Mouse (Mus musculus): ENCODE results near the gene Camk2g. TPM values are rescaled to one million over a fixed set of nuclear protein-coding genes. Genes with fewer than 3 reads are reported as not detected.

Camk2g gene
- polyA plus RNA-seq, 1 experiment from 2014 or later, result 48.8 TPM

DNA sequence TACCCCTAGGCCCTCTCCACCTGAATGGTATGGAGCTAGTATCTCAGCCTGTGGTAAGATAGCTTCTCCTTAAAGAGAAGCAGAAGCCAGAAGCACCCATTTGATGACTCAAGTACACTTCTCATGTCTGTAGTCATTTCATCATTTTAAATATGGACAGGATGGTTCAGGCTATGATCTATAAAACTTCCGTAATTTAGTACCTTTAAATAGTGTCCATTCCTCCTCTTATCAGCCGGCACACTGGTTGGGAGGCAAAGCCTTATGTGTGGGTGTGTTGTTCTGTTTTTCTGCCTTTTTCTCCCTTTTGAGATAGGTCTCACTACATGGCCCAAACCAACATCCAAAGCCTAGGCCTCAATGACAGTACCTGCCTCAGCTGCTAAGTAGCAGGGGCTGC lies 95.4 kb downstream of the Camk2g start:
- H3K9me3 ChIP-seq, result no peaks in the 10 kb centered on the region
- peaks cover 43% of the 10 kb centered on the region for H3K36me3 ChIP-seq
- H3K27me3 ChIP-seq (ENCODE audit: insufficient read depth, poor library complexity, severe bottlenecking), result no peaks in the 10 kb centered on the region
- no peak overlapping the region for H3K4me3 ChIP-seq
- no peak overlapping the region for H3K27ac ChIP-seq
- 88% methylated on average over 2 of the region's 2 CpGs for WGBS
- peaks cover 62% of the 10 kb centered on the region for H3K4me1 ChIP-seq (replicated peaks)
- no peak for DNase-seq (ENCODE audit: low spot score)

DNA sequence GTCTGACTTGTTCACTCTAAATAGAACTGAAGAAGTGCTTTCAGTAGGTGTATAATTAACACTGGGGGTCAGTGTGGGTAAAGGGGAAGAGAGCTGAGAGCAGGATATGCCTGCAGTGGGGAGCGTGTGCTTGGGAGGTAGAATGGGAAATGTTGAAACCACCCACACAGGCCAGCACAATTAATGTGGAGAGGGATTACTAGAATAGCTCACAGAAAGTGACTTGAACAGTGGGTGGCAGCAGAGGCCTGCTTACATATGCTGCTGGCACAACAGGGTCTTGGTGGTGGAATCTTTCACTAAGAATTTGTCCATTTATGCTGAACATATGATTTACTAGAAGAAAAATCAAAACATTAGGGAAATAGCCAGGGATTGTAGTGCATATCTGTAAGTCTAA lies 96.9 kb downstream of the Camk2g start:
- Histone ChIP-seq H3K9me3 (no peaks in the 10 kb centered on the region), H3K4me3 (peak overlapping the region; percentile 93), H3K4me1 (replicated peaks) (peaks cover 59% of the 10 kb centered on the region), H3K36me3 (peaks cover 59% of the 10 kb centered on the region), H3K27me3 (ENCODE audit: insufficient read depth, poor library complexity, severe bottlenecking) (no peaks in the 10 kb centered on the region), H3K27ac (no peak overlapping the region)
- DNase-seq (ENCODE audit: low spot score), result peak; percentile 27
- 24% methylated on average over 1 of the region's 1 CpGs for WGBS

DNA sequence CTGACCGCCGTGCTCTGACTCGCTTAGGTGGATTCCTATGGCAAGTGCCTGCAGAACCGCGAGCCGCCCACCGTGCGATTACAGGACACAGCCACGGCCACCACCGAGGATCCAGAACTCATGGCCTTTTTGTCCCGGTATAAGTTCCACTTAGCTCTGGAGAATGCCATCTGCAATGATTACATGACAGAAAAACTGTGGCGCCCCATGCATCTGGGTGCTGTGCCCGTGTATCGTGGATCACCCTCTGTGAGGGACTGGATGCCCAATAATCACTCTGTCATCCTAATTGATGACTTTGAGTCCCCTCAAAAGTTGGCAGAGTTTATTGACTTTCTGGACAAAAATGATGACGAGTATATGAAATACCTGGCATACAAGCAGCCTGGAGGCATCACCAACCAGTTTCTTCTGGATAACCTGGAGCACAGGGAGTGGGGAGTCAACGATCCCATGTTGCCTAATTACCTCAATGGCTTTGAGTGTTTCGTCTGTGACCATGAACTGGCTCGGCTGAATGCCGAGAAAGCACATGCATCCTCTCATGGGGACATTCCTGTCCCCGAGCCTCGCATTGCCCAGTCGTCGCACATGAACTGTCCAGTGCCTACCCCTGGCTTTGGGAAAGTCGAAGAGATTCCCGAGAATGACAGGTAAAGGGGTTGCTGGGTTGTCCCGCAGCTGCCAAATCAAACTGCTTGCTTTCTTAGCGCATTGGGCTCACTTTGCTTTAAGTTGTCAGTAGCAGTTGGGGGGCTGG lies 97.9 kb downstream of the Camk2g start:
- peak overlapping the region; percentile 93 for H3K4me3 ChIP-seq
- H3K27ac ChIP-seq, result peak overlapping the region; percentile 97
- no peak for DNase-seq (ENCODE audit: low spot score)
- peaks cover 69% of the 10 kb centered on the region for H3K36me3 ChIP-seq
- H3K27me3 ChIP-seq (ENCODE audit: insufficient read depth, poor library complexity, severe bottlenecking), result no peaks in the 10 kb centered on the region
- 15% methylated on average over 27 of the region's 27 CpGs for WGBS
- peaks cover 51% of the 10 kb centered on the region for H3K4me1 ChIP-seq (replicated peaks)
- H3K9me3 ChIP-seq, result no peaks in the 10 kb centered on the region

DNA sequence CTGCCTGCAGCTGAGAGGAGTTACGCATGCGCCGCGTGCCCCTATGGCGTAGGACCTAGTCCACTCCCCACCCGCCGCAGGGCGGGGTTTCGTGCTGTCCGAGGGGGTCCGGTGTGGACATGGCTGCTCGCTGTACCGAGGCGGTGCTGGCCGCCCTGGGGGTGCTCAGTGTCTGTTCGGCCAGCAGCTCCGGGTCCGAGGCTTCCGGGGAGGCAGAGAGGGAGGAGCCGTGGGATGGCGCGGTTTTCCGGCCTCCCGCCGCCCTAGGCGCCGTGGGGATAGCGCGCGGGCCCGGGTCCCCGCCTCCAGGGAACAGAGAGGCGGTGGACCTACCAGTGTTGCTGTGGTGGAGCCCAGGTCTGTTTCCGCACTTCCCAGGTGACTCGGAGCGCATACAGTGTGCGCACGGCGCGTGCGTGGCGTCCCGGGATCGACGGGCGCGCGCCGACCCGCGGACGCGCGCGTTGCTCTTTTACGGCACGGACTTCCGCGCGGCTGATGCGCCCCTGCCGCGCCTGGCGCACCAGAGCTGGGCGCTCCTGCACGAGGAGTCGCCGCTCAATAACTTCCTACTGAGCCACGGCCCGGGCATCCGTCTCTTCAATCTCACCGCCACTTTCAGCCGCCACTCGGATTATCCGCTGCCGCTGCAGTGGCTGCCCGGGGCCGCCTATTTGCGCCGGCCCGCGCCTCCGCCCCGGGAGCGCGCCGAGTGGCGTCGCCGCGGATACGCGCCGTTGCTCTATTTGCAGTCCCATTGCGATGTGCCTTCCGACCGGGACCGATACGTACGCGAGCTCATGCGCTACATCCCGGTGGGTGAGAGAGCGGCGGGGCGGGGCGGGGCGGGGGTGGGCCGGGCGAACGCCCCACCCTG lies 98.8 kb downstream of the Camk2g start, which contains the start of gene Fut11:
TSS of gene Fut11 (plus strand) at position 85 of the 877 bp plus-strand sequence.
- under 1% methylated on average over 111 of the region's 111 CpGs for WGBS
- Histone ChIP-seq H3K27ac (peak within 1 kb of the TSS; percentile 97), H3K36me3 (peaks cover 71% of the 10 kb centered on the region), H3K27me3 (ENCODE audit: insufficient read depth, poor library complexity, severe bottlenecking) (no peaks in the 10 kb centered on the region), H3K9me3 (no peaks in the 10 kb centered on the region), H3K4me1 (replicated peaks) (peaks cover 45% of the 10 kb centered on the region), H3K4me3 (peak within 1 kb of the TSS; percentile 93)
- DNase-seq (ENCODE audit: low spot score), result peak; percentile 88

DNA sequence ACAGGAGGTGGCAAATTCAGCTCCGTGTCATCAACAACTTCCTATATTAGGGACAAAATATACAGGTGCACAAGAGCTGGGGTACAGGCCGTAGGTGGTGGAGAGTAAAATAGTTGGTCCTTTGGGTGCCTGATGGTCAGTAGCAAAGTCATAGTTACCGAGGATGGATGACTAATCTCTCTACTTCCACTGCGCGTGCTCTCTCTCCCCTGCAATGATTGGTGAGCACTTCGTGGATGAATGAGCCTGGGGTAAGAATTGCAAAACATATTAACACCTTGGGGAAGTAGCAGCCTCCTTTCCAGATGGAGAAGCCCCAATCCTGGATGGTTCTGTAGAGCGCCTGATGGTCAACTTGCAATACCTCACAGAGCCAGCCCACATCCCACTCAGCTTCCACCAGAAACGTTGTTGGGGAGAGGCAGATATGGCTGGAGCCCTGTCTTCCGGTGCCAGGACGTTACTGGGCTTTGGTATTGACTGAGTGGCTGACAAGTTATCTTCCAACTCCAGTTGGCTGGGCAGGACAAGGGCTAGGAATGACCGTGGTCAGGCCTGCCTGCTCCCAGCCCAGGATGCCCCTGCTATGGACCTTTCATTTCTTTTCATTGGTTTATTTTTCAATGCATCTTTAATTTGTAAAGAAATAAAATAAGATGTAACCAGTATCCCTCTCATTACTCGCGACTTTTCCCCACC lies 99.6 kb downstream of the Camk2g start:
- Histone ChIP-seq H3K27me3 (ENCODE audit: insufficient read depth, poor library complexity, severe bottlenecking) (no peaks in the 10 kb centered on the region), H3K27ac (peak overlapping the region; percentile 97), H3K4me1 (replicated peaks) (peaks cover 45% of the 10 kb centered on the region), H3K36me3 (peaks cover 71% of the 10 kb centered on the region), H3K9me3 (no peaks in the 10 kb centered on the region), H3K4me3 (peak overlapping the region; percentile 93)
- no peak for DNase-seq (ENCODE audit: low spot score)
- 50% methylated on average over 13 of the region's 13 CpGs for WGBS

DNA sequence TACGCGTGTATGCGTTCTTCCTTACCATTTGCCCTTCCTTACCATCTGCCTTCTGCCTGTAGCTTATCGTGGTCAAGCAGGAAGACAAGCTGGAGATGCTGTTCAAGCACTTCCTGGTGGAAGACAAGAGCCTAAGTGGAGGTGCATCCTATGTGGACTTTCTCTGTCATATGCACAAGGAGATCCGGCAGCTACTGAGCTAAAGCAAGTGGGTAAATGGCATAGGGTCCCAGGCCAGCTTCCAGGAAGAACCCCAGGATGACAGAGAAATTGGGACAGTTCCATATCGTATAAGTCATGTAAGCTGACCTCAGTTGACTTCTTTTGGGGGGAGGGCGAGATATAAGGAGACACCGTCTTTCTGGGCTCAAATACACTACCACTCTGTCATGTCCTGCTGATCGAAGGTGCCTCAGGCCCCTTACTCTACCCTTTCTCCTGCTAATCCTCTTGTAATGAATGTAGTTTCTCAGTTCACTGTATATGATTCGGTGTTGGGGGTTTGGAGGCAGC lies 100.2 kb downstream of the Camk2g start:
- peaks cover 71% of the 10 kb centered on the region for H3K36me3 ChIP-seq
- 94% methylated on average over 10 of the region's 10 CpGs for WGBS

DNA sequence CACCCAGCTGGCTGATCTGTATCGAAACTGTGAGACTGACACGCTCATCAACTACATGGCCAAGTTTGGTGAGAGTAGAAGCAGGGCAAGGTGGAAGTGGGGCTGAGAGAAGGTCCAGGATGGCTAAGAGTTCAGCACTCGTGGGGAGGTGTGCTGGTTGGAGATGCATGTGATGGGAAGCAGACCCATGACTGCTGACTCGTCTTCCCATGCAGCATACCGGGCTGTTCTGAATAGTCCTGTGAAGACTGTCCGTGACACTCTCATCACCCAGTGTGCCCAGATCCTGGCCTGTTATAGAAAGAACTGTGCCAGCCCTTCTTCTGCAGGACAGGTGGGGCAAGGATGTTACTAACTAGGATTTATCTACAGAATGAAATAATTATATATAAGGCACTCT lies 102.1 kb downstream of the Camk2g start:
- no peaks in the 10 kb centered on the region for H3K27me3 ChIP-seq (ENCODE audit: insufficient read depth, poor library complexity, severe bottlenecking)
- H3K9me3 ChIP-seq, result no peaks in the 10 kb centered on the region
- H3K4me1 ChIP-seq (replicated peaks), result peaks cover 21% of the 10 kb centered on the region
- WGBS, result 92% methylated on average over 6 of the region's 6 CpGs
- peaks cover 78% of the 10 kb centered on the region for H3K36me3 ChIP-seq
- DNase-seq (ENCODE audit: low spot score), result no peak
- no peak overlapping the region for H3K27ac ChIP-seq
- H3K4me3 ChIP-seq, result no peak overlapping the region

More for the DNA sequence above, 100.2 kb downstream of the Camk2g start:
- H3K27me3 ChIP-seq (ENCODE audit: insufficient read depth, poor library complexity, severe bottlenecking), result no peaks in the 10 kb centered on the region
- no peaks in the 10 kb centered on the region for H3K9me3 ChIP-seq
- peaks cover 40% of the 10 kb centered on the region for H3K4me1 ChIP-seq (replicated peaks)
- H3K27ac ChIP-seq, result no peak overlapping the region
- peak overlapping the region; percentile 93; the same call in 1 of the 2 replicates for H3K4me3 ChIP-seq
- no peak for DNase-seq (ENCODE audit: low spot score)

DNA sequence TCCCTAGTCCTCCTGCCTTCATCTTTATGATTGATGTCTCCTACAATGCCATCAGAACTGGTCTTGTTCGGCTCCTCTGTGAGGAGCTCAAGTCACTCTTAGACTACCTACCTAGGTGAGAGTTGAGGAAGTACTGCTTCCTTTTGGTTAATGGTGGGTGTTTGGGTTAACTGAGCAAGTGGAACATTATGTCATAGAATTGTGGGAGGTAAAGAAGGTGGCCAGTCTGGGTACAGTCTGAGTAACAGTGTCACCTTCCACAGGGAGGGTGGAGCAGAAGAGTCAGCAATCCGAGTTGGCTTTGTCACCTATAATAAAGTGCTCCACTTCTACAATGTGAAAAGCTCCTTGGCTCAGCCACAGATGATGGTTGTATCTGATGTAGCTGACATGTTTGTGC lies 104.9 kb downstream of the Camk2g start:
- Histone ChIP-seq H3K27me3 (ENCODE audit: insufficient read depth, poor library complexity, severe bottlenecking) (no peaks in the 10 kb centered on the region), H3K36me3 (peaks cover 100% of the 10 kb centered on the region), H3K9me3 (no peaks in the 10 kb centered on the region), H3K4me1 (replicated peaks) (no peaks in the 10 kb centered on the region), H3K27ac (no peak overlapping the region), H3K4me3 (no peak overlapping the region)
- no peak for DNase-seq (ENCODE audit: low spot score)
- WGBS, result 90% methylated on average over 2 of the region's 2 CpGs

DNA sequence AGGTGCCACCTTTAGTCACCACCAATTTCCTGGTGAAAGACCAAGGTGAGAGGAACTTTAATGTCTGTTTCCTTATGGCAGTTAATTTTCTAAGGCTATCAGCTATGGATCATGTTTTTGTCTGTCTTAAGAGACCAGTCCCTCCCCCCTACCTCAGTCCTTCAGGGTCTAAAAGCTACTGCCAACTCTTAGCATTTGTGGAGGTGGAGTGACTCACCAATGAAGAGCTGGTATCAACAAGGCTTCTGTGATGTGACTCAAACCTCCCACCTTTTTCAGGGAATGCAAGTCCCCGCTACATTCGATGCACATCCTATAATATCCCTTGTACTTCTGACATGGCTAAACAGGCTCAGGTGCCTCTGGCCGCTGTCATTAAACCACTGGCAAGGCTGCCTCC lies 107.3 kb downstream of the Camk2g start:
- Histone ChIP-seq H3K27me3 (ENCODE audit: insufficient read depth, poor library complexity, severe bottlenecking) (no peaks in the 10 kb centered on the region), H3K4me1 (replicated peaks) (no peaks in the 10 kb centered on the region), H3K36me3 (peaks cover 100% of the 10 kb centered on the region), H3K9me3 (no peaks in the 10 kb centered on the region), H3K27ac (no peak overlapping the region), H3K4me3 (no peak overlapping the region)
- DNase-seq (ENCODE audit: low spot score), result no peak
- 93% methylated on average over 3 of the region's 3 CpGs for WGBS

Other genes with a start within 250 kb of the Camk2g start
- 39.7 and 44.8 TPM in 2 replicates for gene Ppp3cb, start 247.5 kb downstream of the Camk2g start, polyA plus RNA-seq (2016; fragmentation: Nextera tagmentation; extraction: Ambion mirVana)
- 12.7 and 14.0 TPM in 2 replicates for gene Usp54, start 153.0 kb downstream of the Camk2g start, polyA plus RNA-seq (2016; fragmentation: Nextera tagmentation; extraction: Ambion mirVana)
- gene Myoz1, start 137.5 kb downstream of the Camk2g start, polyA plus RNA-seq (2016; fragmentation: Nextera tagmentation; extraction: Ambion mirVana), result 0.27 and 0.51 TPM in 2 replicates
- 0.21 and 0.46 TPM in 2 replicates for gene Synpo2l, start 125.7 kb downstream of the Camk2g start, polyA plus RNA-seq (2016; fragmentation: Nextera tagmentation; extraction: Ambion mirVana)
- gene Sec24c, start 119.8 kb downstream of the Camk2g start, polyA plus RNA-seq (2016; fragmentation: Nextera tagmentation; extraction: Ambion mirVana), result 111 and 112 TPM in 2 replicates
- 20.1 and 20.7 TPM in 2 replicates for gene Fut11, start 99.1 kb downstream of the Camk2g start, polyA plus RNA-seq (2016; fragmentation: Nextera tagmentation; extraction: Ambion mirVana)
- 250 and 263 TPM in 2 replicates for gene Chchd1, start 91.1 kb downstream of the Camk2g start, polyA plus RNA-seq (2016; fragmentation: Nextera tagmentation; extraction: Ambion mirVana)
- 32.5 and 40.3 TPM in 2 replicates for gene Zswim8, start 86.5 kb downstream of the Camk2g start, polyA plus RNA-seq (2016; fragmentation: Nextera tagmentation; extraction: Ambion mirVana)
- gene Ndst2, start 59.5 kb downstream of the Camk2g start, polyA plus RNA-seq (2016; fragmentation: Nextera tagmentation; extraction: Ambion mirVana), result 23.3 and 28.3 TPM in 2 replicates
- gene Plau, start 42.6 kb upstream of the Camk2g start, polyA plus RNA-seq (2016; fragmentation: Nextera tagmentation; extraction: Ambion mirVana), result 0.47 and 0.52 TPM in 2 replicates
- gene Vcl, start 135.3 kb upstream of the Camk2g start, polyA plus RNA-seq (2016; fragmentation: Nextera tagmentation; extraction: Ambion mirVana), result 31.8 and 32.9 TPM in 2 replicates

All from hindbrain, embryonic 10.5 days (tissue).